ENCODE assay signal across 7 mouse cellular contexts in genomic region chr17:4946421-4946974, GRCm38 (mm10). TPM values are rescaled to one million over a fixed set of nuclear protein-coding genes. Genes with fewer than 3 reads are reported as not detected.
DNase-seq lines count a peak whose midpoint lies in the region; ATAC-seq and TF ChIP-seq lines count a peak whose summit lies in the region.

No protein-coding gene starts in this region.

- ATAC-seq in heart, postnatal 0 days (ENCODE audit: insufficient read depth, low read depth): peak; percentile 59
- no peak for ATAC-seq in midbrain, embryonic 14.5 days (ENCODE audit: low FRiP score, low TSS enrichment)

- peak overlapping the region; percentile 24 for H3K4me3 ChIP-seq in heart, postnatal 0 days (ENCODE audit: low read depth, low read length)
- H3K4me3 ChIP-seq in midbrain, embryonic 14.5 days (replicated peaks; ENCODE audit: low read depth, low read length): no peak overlapping the region

- 26% methylated on average over 12 of the region's 12 CpGs for WGBS in heart, postnatal 0 days
- WGBS in midbrain, embryonic 14.5 days: 15% methylated on average over 12 of the region's 12 CpGs

- TF ChIP-seq CTCF in heart, postnatal 0 days (IDR thresholded peaks at IDR 0.05; ENCODE audit: low read depth): no peak

- no peak overlapping the region for H3K9ac ChIP-seq in heart, postnatal 0 days (replicated peaks; ENCODE audit: low read depth, low read length)
- no peak overlapping the region for H3K9ac ChIP-seq in midbrain, embryonic 14.5 days (replicated peaks; ENCODE audit: low read length)

- H3K4me2 ChIP-seq in heart, postnatal 0 days (ENCODE audit: low read depth, low read length): peak overlapping the region; percentile 55
- H3K4me2 ChIP-seq in midbrain, embryonic 14.5 days (ENCODE audit: low read length): peak overlapping the region; percentile 30

- no peak overlapping the region for H3K27ac ChIP-seq in heart, postnatal 0 days (ENCODE audit: low read depth)
- no peak overlapping the region for H3K27ac ChIP-seq in midbrain, embryonic 14.5 days (replicated peaks; ENCODE audit: low read depth, low read length)

- no peaks in the 10 kb centered on the region for H3K36me3 ChIP-seq in heart, postnatal 0 days (replicated peaks; ENCODE audit: control insufficient read depth, insufficient read depth, low read length)
- no peaks in the 10 kb centered on the region for H3K36me3 ChIP-seq in midbrain, embryonic 14.5 days (ENCODE audit: control insufficient read depth, insufficient read depth, low read length)

- no peaks in the 10 kb centered on the region for H3K9me3 ChIP-seq in heart, postnatal 0 days (replicated peaks; ENCODE audit: control insufficient read depth, low read length)
- H3K9me3 ChIP-seq in midbrain, embryonic 14.5 days (ENCODE audit: control insufficient read depth, low read length): no peaks in the 10 kb centered on the region

- no peak for TF ChIP-seq EP300 in heart, postnatal 0 days (IDR thresholded peaks at IDR 0.05; ENCODE audit: low read depth)

- H3K27me3 ChIP-seq in heart, postnatal 0 days (ENCODE audit: control insufficient read depth, insufficient read depth, low read length): no peaks in the 10 kb centered on the region
- no peaks in the 10 kb centered on the region for H3K27me3 ChIP-seq in midbrain, embryonic 14.5 days (ENCODE audit: control insufficient read depth, insufficient read depth, low read length)

- peaks cover 9% of the 10 kb centered on the region for H3K4me1 ChIP-seq in heart, postnatal 0 days (ENCODE audit: control insufficient read depth, insufficient read depth)
- peaks cover 14% of the 10 kb centered on the region for H3K4me1 ChIP-seq in midbrain, embryonic 14.5 days (ENCODE audit: control insufficient read depth, insufficient read depth, low read length)

- peak; percentile 67 for DNase-seq in brain, adult 2 months (ENCODE audit: low read depth, low spot score)
- DNase-seq in cerebellum, postnatal 25 days: peak; percentile 60 to 74
- DNase-seq in heart, postnatal 0 days (ENCODE audit: low spot score): no peak
- DNase-seq in kidney, postnatal 4 days: peak; percentile 58 to 74
- DNase-seq in midbrain, embryonic 14.5 days: peak; percentile 36
- DNase-seq in frontal cortex, adult 2 months (ENCODE audit: extremely low spot score in 1 of 2, low spot score in 1 of 2): no peak
- no peak for DNase-seq in left cerebral cortex, postnatal 25 days (ENCODE audit: low spot score in 2 of 2)

- intact Hi-C loops in left cerebral cortex, postnatal 25 days (cut with DNase I): no loop called here

RNA-seq across cellular contexts. Expression of gene Arid1b, which starts 47.6 kb away (rescaled TPM):
- 26.8 and 27.3 TPM in 2 replicates for total RNA-seq in heart, postnatal 0 days (2014; rRNA removed; ENCODE audit: low replicate concordance)
- 4.1 and 4.4 TPM in 2 replicates for polyA plus RNA-seq in heart, postnatal 0 days (2015; fragmentation: Nextera tagmentation; extraction: Ambion mirVana)
- 22.8 and 23.8 TPM in 2 replicates for polyA plus RNA-seq in midbrain, embryonic 14.5 days (2014; fragmentation: Nextera tagmentation; extraction: Ambion mirVana)
- polyA plus RNA-seq in frontal cortex, adult 2 months (2012; rRNA removed): 25.7 and 27.9 TPM in 2 replicates
- total RNA-seq in left cerebral cortex, postnatal 25 days (2021): 10 to 100 TPM; 73.6 to 79.6 TPM

Comparison
In these comparisons a context has a peak if more than half of its experiments do, and no peak if none do; other contexts are left out.
1. DNase-seq: peak in brain, adult 2 months (single experiment), cerebellum, postnatal 25 days (2 of 2), kidney, postnatal 4 days (2 of 2) and midbrain, embryonic 14.5 days (single experiment); none in heart, postnatal 0 days (single experiment), frontal cortex, adult 2 months (0 of 2) and left cerebral cortex, postnatal 25 days (0 of 2).